Mouse (Mus musculus) heart, postnatal 25 days (tissue): ENCODE measurements at regions not wholly inside any gene's neighbourhood (a gene's known extent, or its start where the extent isn't known, plus 50 kb on each side); places are given as distances from the start of the nearest gene placed in this dataset.

Experiments used
- DNase-seq: peaks from one replicate; pipeline ENCODE4 v3.0.0; 2022; ENCODE audit warnings: low spot score
- intact Hi-C: fragments of 180-260 bp; cut with DNase I; formaldehyde crosslinking; loops from one replicate; pipeline ENCODE4 v1.15.1; 2025

DNA sequence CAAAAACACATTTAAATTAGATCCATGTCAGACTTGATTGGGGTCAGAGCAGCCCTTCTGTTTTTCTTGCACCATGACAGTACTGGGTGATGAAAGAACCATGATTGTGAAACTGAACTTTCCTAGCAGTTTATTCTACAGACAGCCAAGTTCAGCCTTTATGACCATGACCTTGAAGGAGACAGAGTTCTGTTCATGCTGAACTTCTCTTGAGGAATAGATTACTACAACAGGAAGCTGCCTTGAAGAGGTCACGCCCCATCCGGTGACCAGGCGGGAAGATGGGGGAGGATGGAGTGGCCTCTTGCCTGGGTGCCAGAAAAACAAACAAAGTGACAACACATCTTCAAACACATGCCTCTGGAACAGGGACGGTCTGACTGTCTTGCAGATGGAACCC lies 86.2 kb upstream of the Jazf1 start:
- intact Hi-C loops: no loop called here
- no peak for DNase-seq

DNA sequence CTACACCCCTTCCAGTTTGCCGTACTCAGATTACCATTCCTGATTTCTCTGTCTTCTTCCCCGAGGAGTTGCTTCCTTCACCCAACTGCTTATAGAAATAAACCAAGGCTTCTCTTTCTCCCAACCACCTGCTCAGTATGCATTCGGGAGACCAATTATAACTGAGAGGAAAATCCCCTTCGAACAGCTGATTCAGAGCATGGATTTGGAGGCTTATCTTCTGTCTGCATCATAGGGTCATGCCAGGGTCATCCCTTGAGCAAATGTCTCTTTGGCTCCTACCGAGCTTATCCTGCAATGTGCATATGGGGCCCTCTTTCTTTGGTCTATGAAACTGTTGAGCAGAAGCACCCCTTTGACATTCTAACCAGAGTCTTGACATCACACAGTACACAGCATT lies 79.0 kb upstream of the Jazf1 start:
- DNase-seq: no peak
- intact Hi-C loops: no loop called here

- intact Hi-C loops: loop anchor here (5.0 kb wide), 2 partner anchors 112 to 887 kb away; no protein-coding TSS in a partner anchor
- DNase-seq: no peak
Observed at GRCm38 (mm10) chr6:53143846-53144584, 75.6 kb upstream of the Jazf1 start.

- DNase-seq: no peak
- intact Hi-C loops: no loop called here
Observed at GRCm38 (mm10) chr6:53134410-53134809, 66.0 kb upstream of the Jazf1 start.

- intact Hi-C loops: no loop called here
- no peak for DNase-seq
Observed at GRCm38 (mm10) chr6:53130717-53131330, 62.4 kb upstream of the Jazf1 start.

- intact Hi-C loops: no loop called here
- DNase-seq: no peak
Observed at GRCm38 (mm10) chr6:53126776-53127175, 58.3 kb upstream of the Jazf1 start.

- no peak for DNase-seq
- intact Hi-C loops: no loop called here
Observed at GRCm38 (mm10) chr6:53124800-53125450, 56.5 kb upstream of the Jazf1 start.

DNA sequence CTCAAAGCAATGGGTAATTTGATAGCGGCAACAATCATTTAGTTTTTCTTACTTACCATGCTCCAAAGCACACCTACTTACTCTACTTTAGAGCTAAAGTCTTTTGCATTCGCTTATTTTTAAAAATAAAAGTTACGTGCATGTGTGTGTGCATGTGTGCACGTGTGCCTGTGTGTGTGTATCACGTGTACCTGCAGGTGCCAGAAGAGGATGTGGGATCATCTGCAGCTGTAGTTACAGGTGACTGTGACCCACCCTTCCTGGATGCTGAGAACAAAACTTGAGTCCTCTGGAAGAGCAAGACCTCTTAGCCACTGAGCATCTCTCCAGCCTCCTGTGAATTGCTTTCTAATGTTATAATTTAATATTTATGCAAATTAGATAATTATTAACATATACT lies 52.0 kb upstream of the Jazf1 start:
- intact Hi-C loops: no loop called here
- DNase-seq: no peak
